Mouse (Mus musculus) liver, adult 2 months (tissue): ENCODE results near the gene Ccdc82. TPM values are rescaled to one million over a fixed set of nuclear protein-coding genes. Genes with fewer than 3 reads are reported as not detected.

Experiments used
- DNase-seq: peaks from one replicate; pipeline ENCODE4 v3.0.0-alpha.2; 2011; ENCODE audit warnings: low read depth, low spot score; ENCODE audit errors: extremely low read depth
- H3K27ac ChIP-seq: fragments of 200-500 bp; replicated peaks from 2 replicates; pipeline ENCODE4 v1.5.1; 2012; ENCODE audit warnings: low read depth, mild to moderate bottlenecking, control low read depth, inconsistent platforms, low read length; ENCODE audit not compliant: insufficient read depth
- H3K27me3 ChIP-seq: fragments of 200-500 bp; 2 replicates; pipeline ENCODE4 v1.6.1; 2012; ENCODE audit warnings: mild to moderate bottlenecking, moderate library complexity, low read length, inconsistent platforms; ENCODE audit not compliant: control insufficient read depth, insufficient read depth
- H3K36me3 ChIP-seq: fragments of 200-500 bp; 2 replicates; pipeline ENCODE4 v1.6.1; 2012; ENCODE audit warnings: low read length, inconsistent platforms; ENCODE audit not compliant: control insufficient read depth, insufficient read depth
- H3K4me1 ChIP-seq: fragments of 200-500 bp; 2 replicates; pipeline ENCODE4 v1.6.1; 2011; ENCODE audit warnings: low read length; ENCODE audit not compliant: control insufficient read depth, insufficient read depth
- H3K4me3 ChIP-seq: fragments of 200-500 bp; 2 replicates; pipeline ENCODE4 v1.5.1; 2011; ENCODE audit warnings: low read depth, mild to moderate bottlenecking, control low read depth, low read length, moderate library complexity; ENCODE audit not compliant: insufficient read depth
- H3K79me2 ChIP-seq: fragments of 200-500 bp; 2 replicates; pipeline ENCODE4 v1.6.1; 2012; ENCODE audit warnings: inconsistent platforms, mild to moderate bottlenecking, low read length, moderate library complexity; ENCODE audit not compliant: control insufficient read depth, insufficient read depth
- H3K9ac ChIP-seq: fragments of 200-500 bp; 2 replicates; pipeline ENCODE4 v1.6.1; 2012; ENCODE audit warnings: low read depth, mild to moderate bottlenecking, control low read depth, inconsistent platforms, low read length
- CTCF ChIP-seq: fragments of 200-500 bp; IDR thresholded peaks from 2 replicates; pipeline ENCODE4 v1.5.1; 2011; ENCODE audit warnings: low read depth, low read length, control low read depth
- POLR2A ChIP-seq: fragments of 200-500 bp; IDR thresholded peaks from 2 replicates; pipeline ENCODE4 v1.6.1; 2011; ENCODE audit warnings: low read length, control low read depth; ENCODE audit not compliant: insufficient read depth; ENCODE audit errors: extremely low read depth
- WGBS: fragments of 180-500 bp; shearing (Covaris S2); methylation state at CpG from one replicate; pipeline ENCODE4 v1.1.7; 2018; 5-methylcytosine and 5-hydroxymethylcytosine counted together
- polyA plus RNA-seq: library from polyadenylated mRNA; depleted of rRNA; stranded (reverse); fragments of >200 nt; gene quantifications from 2 replicates; pipeline ENCODE4 v1.2.3, GENCODE M21; 2012
- total RNA-seq: library from RNA; depleted of rRNA; stranded (reverse); fragments of >200 nt; gene quantifications from 2 replicates; pipeline ENCODE4 v1.2.3, GENCODE M21; 2014

Gene Ccdc82
- total and polyA plus RNA-seq, 2 experiments: 1.6 to 6.9 TPM

GRCm38 (mm10) chr9:13300891-13301782 lies 54.4 kb downstream of the Ccdc82 start:
- WGBS: 84% methylated on average over 9 of the region's 9 CpGs
- Histone ChIP-seq H3K27me3 (no peaks in the 10 kb centered on the region), H3K4me1 (peaks cover 13% of the 10 kb centered on the region), H3K79me2 (no peaks in the 10 kb centered on the region), H3K9ac (no peak overlapping the region; the same call in 1 of the 2 replicates), H3K36me3 (no peaks in the 10 kb centered on the region), H3K4me3 (no peak overlapping the region), H3K27ac (no peak overlapping the region)
- TF ChIP-seq CTCF (no peak), POLR2A (no peak)
- DNase-seq: no peak

DNA sequence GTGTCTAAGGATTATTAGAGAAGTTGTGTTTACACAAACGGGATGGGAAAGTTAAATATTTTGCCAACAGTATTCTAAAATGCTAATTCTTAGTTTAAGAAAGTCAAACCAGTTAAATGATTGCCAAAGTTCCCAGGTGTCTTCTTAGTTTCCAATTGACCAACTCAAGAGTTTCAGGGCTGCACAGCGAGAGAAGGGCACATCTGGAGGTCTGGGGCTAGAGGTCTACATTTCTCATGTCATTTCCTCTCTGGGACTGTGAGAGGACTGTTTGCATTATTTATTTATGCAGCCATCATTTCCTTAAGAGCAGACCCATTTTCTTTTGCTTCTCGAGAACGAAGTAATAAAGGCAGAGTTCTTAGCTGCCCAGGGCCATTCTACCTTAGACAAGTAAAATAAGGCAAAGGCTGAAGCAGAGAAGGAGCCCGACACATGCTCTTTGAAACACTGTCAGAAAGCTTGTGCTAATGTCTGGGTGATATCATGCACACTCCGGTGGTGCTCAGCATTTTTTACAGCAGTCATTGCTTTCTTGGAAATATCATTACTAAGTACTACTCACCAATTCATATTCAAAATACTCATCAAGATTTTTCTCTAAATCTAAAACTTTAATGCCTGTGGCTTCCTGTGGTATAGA lies 55.5 kb downstream of the Ccdc82 start:
- H3K4me1 ChIP-seq: peaks cover 9% of the 10 kb centered on the region; the same call in 1 of the 2 replicates
- no peak overlapping the region for H3K27ac ChIP-seq
- DNase-seq: no peak
- H3K79me2 ChIP-seq: peaks cover 3% of the 10 kb centered on the region; the same call in 1 of the 2 replicates
- H3K4me3 ChIP-seq: no peak overlapping the region
- H3K36me3 ChIP-seq: no peaks in the 10 kb centered on the region
- no peaks in the 10 kb centered on the region for H3K27me3 ChIP-seq
- TF ChIP-seq CTCF (no peak), POLR2A (no peak)
- no peak overlapping the region for H3K9ac ChIP-seq
- 65% methylated on average over 6 of the region's 6 CpGs for WGBS

DNA sequence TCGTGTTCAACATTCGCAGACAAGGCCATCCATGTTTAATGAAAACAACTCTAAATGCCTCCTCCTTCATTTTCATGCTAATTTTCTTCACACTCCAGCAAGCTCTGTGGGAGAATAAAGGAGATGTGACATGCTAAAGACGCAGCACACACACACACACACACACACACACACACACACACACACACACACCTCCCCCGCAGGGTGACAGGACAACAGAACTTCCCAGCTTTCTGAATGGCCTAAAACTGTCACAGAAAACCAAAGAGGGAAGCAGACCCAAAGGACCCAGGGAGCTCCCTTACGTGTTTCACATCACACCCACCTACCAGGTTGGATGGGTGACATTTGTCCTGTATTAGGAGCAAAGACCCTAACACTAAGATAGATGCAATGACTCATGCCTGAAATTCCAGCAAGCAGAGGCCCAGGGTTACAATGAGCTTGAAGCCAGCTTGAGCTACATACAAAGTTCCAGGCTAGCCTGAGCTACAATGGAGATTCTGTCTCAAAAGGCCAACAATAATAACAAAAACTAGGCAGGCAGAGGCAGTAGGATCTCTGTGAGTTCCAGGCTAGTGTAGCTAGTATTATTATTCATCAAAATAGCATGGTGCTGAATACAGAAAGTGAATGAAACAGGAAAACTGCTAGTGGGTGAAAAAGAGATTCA lies 56.5 kb downstream of the Ccdc82 start:
- no peak overlapping the region for H3K27ac ChIP-seq
- no peak overlapping the region for H3K4me3 ChIP-seq
- H3K36me3 ChIP-seq: no peaks in the 10 kb centered on the region
- peaks cover 9% of the 10 kb centered on the region; the same call in 1 of the 2 replicates for H3K4me1 ChIP-seq
- H3K27me3 ChIP-seq: no peaks in the 10 kb centered on the region
- peaks cover 3% of the 10 kb centered on the region; the same call in 1 of the 2 replicates for H3K79me2 ChIP-seq
- no peak for DNase-seq
- no peak overlapping the region for H3K9ac ChIP-seq
- TF ChIP-seq POLR2A (no peak), CTCF (no peak)
- 87% methylated on average over 5 of the region's 5 CpGs for WGBS

DNA sequence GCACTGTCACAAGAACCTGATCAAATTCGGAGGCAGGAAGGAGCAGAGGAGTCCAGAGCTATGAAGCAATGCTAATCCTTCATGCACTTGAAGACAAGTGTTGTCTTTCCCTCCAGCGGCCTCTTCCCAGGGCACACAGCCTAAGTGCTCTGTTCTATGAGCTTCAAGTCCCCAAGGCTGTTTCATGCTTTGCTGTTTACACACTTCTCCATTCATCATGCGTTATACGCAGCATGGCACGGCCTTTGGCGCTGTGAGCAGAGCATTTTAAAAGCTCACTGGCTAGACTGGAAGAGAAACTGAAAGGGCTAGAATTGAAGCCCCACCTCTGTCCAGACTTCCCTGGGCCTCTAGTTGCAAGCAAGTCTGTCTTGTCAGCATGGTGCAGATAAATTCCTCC lies 57.2 kb downstream of the Ccdc82 start:
- Histone ChIP-seq H3K9ac (0 out of 2 replicates have a peak overlapping the region, but pooled peaks have one; percentile 38), H3K4me3 (no peak overlapping the region), H3K27me3 (no peaks in the 10 kb centered on the region), H3K36me3 (no peaks in the 10 kb centered on the region), H3K27ac (peak overlapping the region; percentile 52), H3K79me2 (peaks cover 3% of the 10 kb centered on the region; the same call in 1 of the 2 replicates), H3K4me1 (peaks cover 9% of the 10 kb centered on the region; the same call in 1 of the 2 replicates)
- WGBS: 60% methylated on average over 6 of the region's 6 CpGs
- DNase-seq: peak; percentile 39
- TF ChIP-seq CTCF: no peak
- TF ChIP-seq POLR2A: no peak

GRCm38 (mm10) chr9:13306471-13306870 lies 59.7 kb downstream of the Ccdc82 start:
- Histone ChIP-seq H3K4me3 (no peak overlapping the region), H3K27ac (no peak overlapping the region), H3K4me1 (peaks cover 11% of the 10 kb centered on the region; the same call in 1 of the 2 replicates), H3K27me3 (no peaks in the 10 kb centered on the region), H3K36me3 (no peaks in the 10 kb centered on the region), H3K9ac (no peak overlapping the region), H3K79me2 (peaks cover 3% of the 10 kb centered on the region; the same call in 1 of the 2 replicates)
- TF ChIP-seq CTCF (no peak), POLR2A (no peak)
- no peak for DNase-seq
- 88% methylated on average over 3 of the region's 3 CpGs for WGBS
